Mouse (Mus musculus): ENCODE data around the gene Camta1. TPM values are rescaled to one million over a fixed set of nuclear protein-coding genes. Genes with fewer than 3 reads are reported as not detected.

The Camta1 gene
- polyA plus RNA-seq, 1 experiment from 2014 or later, result 78.7 TPM

DNA sequence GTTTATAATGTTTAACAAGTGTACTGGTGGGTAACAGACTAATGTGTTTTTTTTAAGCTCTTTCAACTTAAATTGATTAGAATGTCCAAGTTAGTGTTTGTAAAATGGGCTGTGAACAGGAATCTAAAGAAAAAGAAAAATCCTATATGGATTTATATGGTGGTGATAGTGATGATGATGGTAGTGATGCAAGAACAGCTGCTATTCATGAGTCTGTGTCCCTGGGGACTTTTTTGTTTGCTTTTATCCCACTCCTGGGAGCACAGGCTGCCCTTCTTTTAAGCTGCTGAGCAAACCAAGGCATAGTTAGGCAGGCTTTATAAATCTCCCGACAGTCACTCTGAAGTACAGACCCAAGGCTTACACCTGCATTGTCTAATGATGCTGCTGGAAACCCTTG, 928.2 kb downstream of the Camta1 start:
- no peak overlapping the region for H3K4me3 ChIP-seq
- H3K4me1 ChIP-seq, result no peaks in the 10 kb centered on the region
- H3K36me3 ChIP-seq, result no peaks in the 10 kb centered on the region
- H3K9me3 ChIP-seq, result no peaks in the 10 kb centered on the region
- ATAC-seq (ENCODE audit: borderline replicate concordance, extremely low read depth, low FRiP score, low TSS enrichment), result no peak
- H3K4me2 ChIP-seq, result no peak overlapping the region
- H3K27me3 ChIP-seq, result peaks cover 5% of the 10 kb centered on the region; the same call in 1 of the 2 replicates
- H3K9ac ChIP-seq, result no peak overlapping the region
- WGBS, result 55% methylated on average over 1 of the region's 1 CpGs
- H3K27ac ChIP-seq, result no peak overlapping the region

DNA sequence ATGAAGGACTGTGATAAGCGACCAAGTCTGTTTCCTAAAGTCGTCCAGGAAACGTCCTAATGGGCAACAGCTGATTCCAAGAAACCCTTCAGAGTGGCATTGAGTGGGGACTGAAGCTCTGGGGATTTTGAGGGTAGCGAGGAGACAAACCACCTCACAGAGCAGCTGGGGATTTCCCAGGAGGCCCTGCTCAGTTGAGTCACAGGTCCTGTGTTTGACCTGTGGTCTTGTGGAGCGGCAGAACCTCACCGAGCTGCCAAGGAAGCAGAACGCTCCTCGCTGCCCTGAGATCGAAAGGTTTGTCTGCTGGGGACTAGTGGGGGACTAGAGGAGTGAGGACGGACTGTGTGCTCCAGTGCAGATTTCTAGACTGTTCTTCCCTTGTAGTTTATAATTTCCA, 933.9 kb downstream of the Camta1 start:
- 37% methylated on average over 10 of the region's 10 CpGs for WGBS
- Histone ChIP-seq H3K36me3 (no peaks in the 10 kb centered on the region), H3K27me3 (no peaks in the 10 kb centered on the region), H3K9me3 (no peaks in the 10 kb centered on the region), H3K9ac (no peak overlapping the region), H3K4me1 (no peaks in the 10 kb centered on the region), H3K4me3 (no peak overlapping the region), H3K27ac (no peak overlapping the region), H3K4me2 (no peak overlapping the region)
- ATAC-seq (ENCODE audit: borderline replicate concordance, extremely low read depth, low FRiP score, low TSS enrichment), result no peak

DNA sequence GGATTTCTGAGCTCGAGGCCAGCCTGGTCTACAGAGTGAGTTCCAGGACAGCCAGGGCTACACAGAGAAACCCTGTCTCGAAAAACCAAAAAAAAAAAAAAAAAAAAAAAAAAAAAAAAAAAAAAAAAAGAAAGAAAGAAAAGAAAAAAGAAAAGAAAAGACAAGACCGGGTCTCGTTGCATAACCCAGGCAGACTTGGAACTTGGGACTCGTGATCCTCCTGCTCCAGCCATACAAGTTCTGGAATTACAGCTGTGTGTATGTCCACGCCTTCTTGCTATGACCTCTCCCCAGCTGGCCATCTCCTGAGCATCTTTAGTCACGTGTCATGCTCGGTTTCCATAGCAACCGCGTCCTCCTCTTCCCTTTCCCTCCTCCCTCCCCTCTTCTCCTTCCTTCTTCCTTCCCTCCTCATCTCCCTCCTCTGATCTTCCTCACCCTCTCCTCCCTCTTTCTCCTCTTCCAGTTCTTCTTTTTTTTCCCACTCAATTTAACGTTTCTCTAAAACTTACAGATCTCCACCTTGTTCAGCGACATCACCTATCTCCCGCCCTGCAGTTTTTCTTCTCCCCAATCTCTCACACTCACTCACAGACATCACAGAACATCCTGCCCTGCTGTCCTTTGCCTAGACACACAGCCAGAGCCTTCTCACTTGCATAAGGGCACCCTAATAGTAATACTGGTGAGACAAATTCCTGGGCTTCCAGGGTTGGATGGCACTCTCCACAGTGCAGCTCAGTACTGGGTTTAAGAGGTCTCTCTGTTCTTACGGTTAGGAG, 934.6 kb downstream of the Camta1 start:
- no peak for ATAC-seq (ENCODE audit: borderline replicate concordance, extremely low read depth, low FRiP score, low TSS enrichment)
- H3K9ac ChIP-seq, result no peak overlapping the region
- 45% methylated on average over 14 of the region's 14 CpGs for WGBS
- H3K4me2 ChIP-seq, result no peak overlapping the region
- no peaks in the 10 kb centered on the region for H3K36me3 ChIP-seq
- H3K9me3 ChIP-seq, result no peaks in the 10 kb centered on the region
- H3K27ac ChIP-seq, result no peak overlapping the region
- no peak overlapping the region for H3K4me3 ChIP-seq
- H3K27me3 ChIP-seq, result no peaks in the 10 kb centered on the region
- H3K4me1 ChIP-seq, result no peaks in the 10 kb centered on the region

DNA sequence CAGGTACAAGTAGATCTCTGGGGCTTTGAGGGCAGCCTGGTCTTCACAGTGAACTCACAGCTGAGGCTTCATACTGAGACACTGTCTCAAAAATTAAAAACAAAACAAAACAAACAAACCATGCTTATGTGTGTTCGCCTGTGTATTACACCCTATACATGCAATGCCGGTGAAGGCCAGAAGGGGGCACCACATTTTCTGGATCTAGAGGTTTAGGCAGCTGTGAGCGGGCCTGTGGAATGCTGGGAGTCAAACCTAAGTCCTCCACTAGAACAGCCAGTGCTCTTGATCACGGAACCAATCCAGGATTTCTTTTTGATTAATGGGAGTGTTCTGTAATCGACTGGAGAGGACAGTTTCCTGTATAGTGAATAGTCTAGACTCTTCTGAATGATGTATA, 935.8 kb downstream of the Camta1 start:
- Histone ChIP-seq H3K9me3 (no peaks in the 10 kb centered on the region), H3K9ac (no peak overlapping the region), H3K4me1 (no peaks in the 10 kb centered on the region), H3K27ac (no peak overlapping the region), H3K27me3 (no peaks in the 10 kb centered on the region), H3K36me3 (no peaks in the 10 kb centered on the region), H3K4me2 (no peak overlapping the region), H3K4me3 (no peak overlapping the region)
- WGBS, result 49% methylated on average over 5 of the region's 5 CpGs
- ATAC-seq (ENCODE audit: borderline replicate concordance, extremely low read depth, low FRiP score, low TSS enrichment), result no peak

DNA sequence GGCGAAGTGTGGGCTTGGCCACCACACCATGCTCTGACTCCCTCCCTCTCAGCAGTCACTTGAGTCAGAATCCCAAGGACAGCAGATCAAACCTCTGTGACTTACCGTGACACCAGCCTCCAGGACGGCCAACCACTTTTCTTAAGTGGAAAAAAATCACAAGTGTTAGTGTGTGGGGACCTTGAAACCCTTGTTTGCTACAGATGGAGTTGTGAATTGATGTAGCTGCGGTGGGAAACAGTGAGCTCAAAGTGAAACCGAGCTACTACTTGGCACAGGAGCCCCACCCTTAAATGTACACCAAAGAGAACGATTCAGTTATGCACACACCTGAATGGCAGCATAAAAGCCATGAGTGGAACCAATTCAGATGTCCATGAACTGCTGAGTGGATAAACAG, 936.7 kb downstream of the Camta1 start:
- Histone ChIP-seq H3K4me3 (no peak overlapping the region), H3K27me3 (no peaks in the 10 kb centered on the region), H3K27ac (no peak overlapping the region), H3K9me3 (no peaks in the 10 kb centered on the region), H3K9ac (no peak overlapping the region), H3K36me3 (no peaks in the 10 kb centered on the region), H3K4me2 (no peak overlapping the region), H3K4me1 (no peaks in the 10 kb centered on the region)
- 74% methylated on average over 6 of the region's 6 CpGs for WGBS
- ATAC-seq (ENCODE audit: borderline replicate concordance, extremely low read depth, low FRiP score, low TSS enrichment), result no peak

DNA sequence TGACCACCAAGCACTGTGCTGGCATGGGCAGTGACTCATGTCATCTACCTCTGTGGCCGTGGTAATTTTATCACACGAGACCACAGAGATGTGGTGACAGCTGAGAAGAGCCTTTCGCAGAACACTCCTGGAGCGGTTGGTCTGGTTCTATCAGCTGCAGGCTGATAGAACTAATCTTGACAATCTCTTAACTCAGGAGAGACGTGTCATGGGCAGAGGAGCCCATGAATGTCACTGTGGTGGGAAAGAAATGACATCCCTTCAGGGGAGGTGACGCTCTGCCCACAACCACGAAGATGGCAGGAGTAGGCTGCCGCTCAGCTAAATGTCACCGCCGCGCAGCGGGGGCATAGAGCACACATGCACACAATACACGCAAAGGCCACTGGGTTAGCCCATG, 937.4 kb downstream of the Camta1 start:
- 67% methylated on average over 13 of the region's 13 CpGs for WGBS
- no peak overlapping the region for H3K4me2 ChIP-seq
- no peak for ATAC-seq (ENCODE audit: borderline replicate concordance, extremely low read depth, low FRiP score, low TSS enrichment)
- H3K27me3 ChIP-seq, result no peaks in the 10 kb centered on the region
- H3K4me3 ChIP-seq, result no peak overlapping the region
- no peaks in the 10 kb centered on the region for H3K4me1 ChIP-seq
- no peak overlapping the region for H3K27ac ChIP-seq
- H3K9ac ChIP-seq, result no peak overlapping the region
- no peaks in the 10 kb centered on the region for H3K36me3 ChIP-seq
- H3K9me3 ChIP-seq, result no peaks in the 10 kb centered on the region

DNA sequence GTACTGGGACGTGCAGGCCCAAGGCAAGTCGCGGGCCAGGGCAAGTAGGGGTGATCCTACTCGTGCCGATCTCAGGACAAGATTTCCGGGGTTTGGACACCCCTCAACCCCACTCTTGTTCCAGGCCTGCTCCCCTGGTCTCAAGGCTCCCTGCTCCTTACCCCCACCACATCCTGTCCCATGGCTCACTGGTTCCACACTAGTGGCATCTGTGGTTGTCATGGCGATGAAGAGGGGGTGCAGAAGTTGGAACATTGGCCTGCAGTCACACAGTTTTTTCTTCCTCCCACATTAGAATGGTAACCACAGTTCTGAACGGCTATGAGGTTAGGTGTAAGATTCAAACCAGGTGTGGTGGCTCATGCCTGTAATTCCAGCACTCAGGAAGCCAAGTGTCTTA, 940.5 kb downstream of the Camta1 start:
- no peaks in the 10 kb centered on the region for H3K9me3 ChIP-seq
- no peaks in the 10 kb centered on the region for H3K36me3 ChIP-seq
- no peak overlapping the region for H3K9ac ChIP-seq
- H3K4me2 ChIP-seq, result no peak overlapping the region
- no peaks in the 10 kb centered on the region for H3K27me3 ChIP-seq
- H3K4me3 ChIP-seq, result no peak overlapping the region
- H3K27ac ChIP-seq, result no peak overlapping the region
- no peaks in the 10 kb centered on the region for H3K4me1 ChIP-seq
- WGBS, result 75% methylated on average over 8 of the region's 8 CpGs
- ATAC-seq (ENCODE audit: borderline replicate concordance, extremely low read depth, low FRiP score, low TSS enrichment), result no peak; the same call in 1 of the 2 replicates

DNA sequence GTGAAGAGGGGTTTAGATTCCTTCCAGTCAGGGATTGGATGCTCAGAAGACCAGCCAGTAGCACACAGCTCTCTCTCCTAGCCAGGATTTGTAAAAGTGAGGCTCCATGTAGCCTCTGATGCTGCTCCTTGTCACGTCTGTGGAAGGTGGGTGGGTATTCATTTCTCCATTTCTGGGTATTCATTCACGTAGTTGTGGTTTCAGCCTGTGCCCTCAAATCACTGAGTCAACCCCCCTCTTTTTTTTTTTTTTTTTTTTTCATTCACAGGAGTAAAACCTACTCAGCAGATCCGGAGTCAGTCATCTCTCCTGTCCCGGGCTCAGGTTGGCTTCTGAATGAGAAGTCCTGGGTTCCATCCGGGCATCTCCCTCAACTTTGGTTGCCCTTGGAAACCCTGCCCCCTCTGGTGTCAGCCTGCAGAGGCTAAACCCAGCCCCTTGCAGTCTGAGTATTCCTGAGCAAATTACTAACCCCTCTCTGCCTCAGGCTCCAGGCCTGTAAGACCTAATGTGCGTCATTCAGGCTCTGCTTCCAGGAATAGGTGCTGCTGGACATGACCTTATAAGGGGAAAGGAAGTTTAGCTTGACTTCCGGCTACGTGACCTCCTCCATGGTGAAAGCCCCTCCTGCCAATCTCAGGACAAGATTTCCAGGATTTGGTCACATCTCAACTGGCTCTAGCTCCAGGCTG, 944.2 kb downstream of the Camta1 start:
- Histone ChIP-seq H3K4me3 (no peak overlapping the region), H3K4me2 (no peak overlapping the region), H3K27ac (no peak overlapping the region), H3K9ac (no peak overlapping the region), H3K9me3 (no peaks in the 10 kb centered on the region), H3K4me1 (peaks cover 21% of the 10 kb centered on the region), H3K27me3 (no peaks in the 10 kb centered on the region), H3K36me3 (no peaks in the 10 kb centered on the region)
- WGBS, result 66% methylated on average over 8 of the region's 8 CpGs
- no peak for ATAC-seq (ENCODE audit: borderline replicate concordance, extremely low read depth, low FRiP score, low TSS enrichment)

DNA sequence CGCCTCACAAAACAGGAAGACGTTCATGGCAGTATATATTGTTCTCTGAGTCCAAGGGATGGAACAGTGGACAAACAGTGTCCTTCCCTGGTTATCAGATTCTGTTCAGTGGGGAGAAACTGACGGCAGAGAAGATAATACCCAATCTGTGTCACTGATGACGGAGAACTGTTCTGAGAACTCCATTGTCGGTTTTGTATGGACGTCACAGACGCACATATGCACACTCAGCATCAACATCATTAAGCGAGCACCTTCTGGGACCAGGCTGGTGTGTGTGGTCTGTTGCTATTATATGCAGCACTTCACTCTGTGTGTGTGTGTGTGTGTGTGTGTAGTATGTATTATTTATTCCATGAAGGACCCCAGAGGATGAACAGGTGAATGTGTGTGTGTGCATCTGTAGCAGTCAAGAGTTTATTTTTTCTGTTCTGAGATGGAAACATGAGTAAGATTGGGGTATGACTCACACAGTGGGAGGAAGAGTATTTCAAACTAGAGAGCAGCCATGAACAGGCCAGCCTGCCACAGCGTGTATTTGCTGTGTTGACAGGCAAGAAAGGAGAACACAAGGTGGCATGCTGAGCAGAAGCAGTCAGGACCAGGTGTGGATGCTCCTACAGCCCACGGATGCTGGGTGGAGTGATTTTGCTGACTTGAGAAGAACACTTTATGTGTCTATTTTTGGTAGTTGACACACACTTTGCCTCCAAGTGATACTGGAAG, 946.3 kb downstream of the Camta1 start:
- WGBS, result 44% methylated on average over 10 of the region's 10 CpGs
- Histone ChIP-seq H3K9ac (peak overlapping the region; percentile 75), H3K27ac (peak overlapping the region; percentile 92; the same call in 1 of the 2 replicates), H3K9me3 (no peaks in the 10 kb centered on the region), H3K4me2 (peak overlapping the region; percentile 57), H3K4me1 (peaks cover 21% of the 10 kb centered on the region), H3K4me3 (peak overlapping the region; percentile 64), H3K36me3 (no peaks in the 10 kb centered on the region), H3K27me3 (no peaks in the 10 kb centered on the region)
- no peak for ATAC-seq (ENCODE audit: borderline replicate concordance, extremely low read depth, low FRiP score, low TSS enrichment)

DNA sequence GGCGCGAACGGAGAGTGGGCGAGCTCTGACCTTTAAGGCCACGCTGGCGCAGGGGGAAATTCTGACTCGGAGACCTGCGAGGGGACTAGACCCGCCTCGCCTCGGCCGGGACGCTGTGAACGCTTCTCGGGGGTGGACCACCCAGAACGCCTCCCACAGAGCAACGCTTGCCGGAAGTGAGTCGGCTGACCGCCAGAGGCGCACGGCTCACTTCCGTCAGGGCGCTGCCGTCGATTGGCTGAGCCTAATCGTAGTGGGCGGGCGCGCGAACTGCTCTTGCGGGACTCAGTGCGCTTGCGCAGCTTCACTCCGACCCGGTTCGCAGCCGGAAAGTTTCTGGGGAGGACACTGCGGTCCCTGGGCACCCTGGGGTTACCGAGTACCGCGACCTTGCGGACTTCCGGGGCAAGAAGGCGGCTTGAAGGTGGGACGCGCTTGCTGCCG, 947.4 kb downstream of the Camta1 start, which contains the start of the genes Park7 and Tnfrsf9:
Gene Park7 (minus strand): TSS at position 148 of the 444 bp plus-strand sequence.
Gene Tnfrsf9 (plus strand): TSS at position 273 of the 444 bp plus-strand sequence.
- peak; percentile 88 for ATAC-seq (ENCODE audit: borderline replicate concordance, extremely low read depth, low FRiP score, low TSS enrichment)
- Histone ChIP-seq H3K9me3 (no peaks in the 10 kb centered on the region), H3K4me3 (peak within 1 kb of the TSS; percentile 64), H3K9ac (peak within 1 kb of the TSS; percentile 76), H3K27ac (peak within 1 kb of the TSS; percentile 92), H3K4me2 (peak within 1 kb of the TSS; percentile 57), H3K36me3 (no peaks in the 10 kb centered on the region), H3K4me1 (peaks cover 24% of the 10 kb centered on the region), H3K27me3 (no peaks in the 10 kb centered on the region)
- WGBS, result under 1% methylated on average over 48 of the region's 48 CpGs

DNA sequence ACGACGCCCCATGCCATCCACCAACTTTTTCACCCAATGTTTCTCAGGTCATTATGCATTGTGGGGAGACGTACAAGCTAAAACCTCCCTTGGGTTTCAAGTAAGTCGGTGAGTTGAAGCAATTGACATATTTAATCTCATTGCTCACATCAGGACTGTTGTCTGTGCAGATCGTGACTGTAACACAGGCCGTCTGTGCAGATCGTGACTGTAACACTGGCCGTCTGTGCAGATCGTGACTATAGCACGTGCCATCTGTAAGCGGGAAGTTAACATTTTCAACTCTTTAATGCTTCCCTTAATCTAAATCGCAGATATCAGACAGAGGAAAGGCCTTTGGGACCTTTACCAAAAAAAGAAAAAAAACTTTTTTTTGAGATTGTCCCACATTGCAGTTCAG, 947.9 kb downstream of the Camta1 start:
- WGBS, result 11% methylated on average over 12 of the region's 12 CpGs
- H3K36me3 ChIP-seq, result no peaks in the 10 kb centered on the region
- no peaks in the 10 kb centered on the region for H3K9me3 ChIP-seq
- ATAC-seq (ENCODE audit: borderline replicate concordance, extremely low read depth, low FRiP score, low TSS enrichment), result no peak
- H3K4me1 ChIP-seq, result peaks cover 29% of the 10 kb centered on the region
- H3K27ac ChIP-seq, result peak overlapping the region; percentile 92
- peak overlapping the region; percentile 76 for H3K9ac ChIP-seq
- no peaks in the 10 kb centered on the region for H3K27me3 ChIP-seq
- peak overlapping the region; percentile 64 for H3K4me3 ChIP-seq
- peak overlapping the region; percentile 57 for H3K4me2 ChIP-seq

Data from lung, embryonic 15.5 days (tissue).